Mouse (Mus musculus) stomach, postnatal 0 days (tissue): ENCODE data around the gene Aebp1. TPM values are rescaled to one million over a fixed set of nuclear protein-coding genes. Genes with fewer than 3 reads are reported as not detected.

Experiments used
- ATAC-seq: fragments of 200-750 bp; cut with Nextera tagmentation; 2 replicates; pipeline ENCODE4 v1.8.0; 2017; ENCODE audit not compliant: low FRiP score, low TSS enrichment
- DNase-seq: peaks from one replicate; pipeline ENCODE4 v3.0.0-alpha.2; 2016; ENCODE audit warnings: low spot score
- H3K27ac ChIP-seq: fragments of 300-500 bp; sonication (generic); replicated peaks from 2 replicates; pipeline ENCODE4 v1.5.1; 2014; ENCODE audit warnings: mild to moderate bottlenecking, control low read depth
- H3K27me3 ChIP-seq: fragments of 300-500 bp; sonication (generic); 2 replicates; pipeline ENCODE4 v1.6.1; 2014; ENCODE audit warnings: low read length; ENCODE audit not compliant: control insufficient read depth, insufficient read depth
- H3K36me3 ChIP-seq: fragments of 300-500 bp; sonication (generic); 2 replicates; pipeline ENCODE4 v1.6.1; 2014; ENCODE audit warnings: low read length, mixed read lengths; ENCODE audit not compliant: control insufficient read depth, insufficient read depth
- H3K4me1 ChIP-seq: fragments of 300-500 bp; sonication (generic); replicated peaks from 2 replicates; pipeline ENCODE4 v1.6.1; 2014; ENCODE audit warnings: antibody characterized with exemption; ENCODE audit not compliant: control insufficient read depth, insufficient read depth
- H3K4me2 ChIP-seq: fragments of 300-500 bp; sonication (generic); replicated peaks from 2 replicates; pipeline ENCODE4 v1.6.1; 2014; ENCODE audit warnings: low read depth, mild to moderate bottlenecking, control low read depth, moderate library complexity
- H3K4me3 ChIP-seq: fragments of 300-500 bp; sonication (generic); 2 replicates; pipeline ENCODE4 v1.5.1; 2014; ENCODE audit warnings: low read depth, low read length, control low read depth
- H3K9ac ChIP-seq: fragments of 300-500 bp; sonication (generic); 2 replicates; pipeline ENCODE4 v1.6.1; 2014; ENCODE audit warnings: mild to moderate bottlenecking, low read length, control low read depth, mixed read lengths
- H3K9me3 ChIP-seq: fragments of 300-500 bp; sonication (generic); 2 replicates; pipeline ENCODE4 v1.6.1; 2016; ENCODE audit warnings: low read length; ENCODE audit not compliant: control insufficient read depth
- CTCF ChIP-seq: IDR thresholded peaks from 2 replicates; pipeline ENCODE4 v1.5.1; 2016; ENCODE audit warnings: antibody characterized with exemption, low read depth, mild to moderate bottlenecking, moderate library complexity
- EP300 ChIP-seq: optimal IDR thresholded peaks from 2 replicates; pipeline ENCODE3; 2016; ENCODE audit warnings: antibody characterized with exemption
- WGBS: fragments of 180-500 bp; shearing (Covaris S2); extraction: QIAGEN DNeasy Blood & Tissue Kit; methylation state at CpG from one replicate; pipeline ENCODE4 v1.1.7; 2014; 5-methylcytosine and 5-hydroxymethylcytosine counted together
- polyA plus RNA-seq: library from polyadenylated mRNA; unstranded; fragments of >200 nt; fragmentation: Nextera tagmentation; extraction: Ambion mirVana; gene quantifications from 2 replicates; pipeline ENCODE4 v1.2.1, GENCODE M21; 2015

The Aebp1 gene
- polyA plus RNA-seq, 1 experiment from 2014 or later = 21.9 TPM

GRCm38 (mm10) chr11:5914940-5915339, 53.2 kb downstream of the Aebp1 start:
- no peaks in the 10 kb centered on the region for H3K36me3 ChIP-seq
- H3K4me2 ChIP-seq = no peak overlapping the region
- DNase-seq = no peak
- no peak overlapping the region for H3K27ac ChIP-seq
- ATAC-seq = no peak
- no peaks in the 10 kb centered on the region for H3K27me3 ChIP-seq
- TF ChIP-seq EP300 = no peak
- no peak for TF ChIP-seq CTCF
- no peaks in the 10 kb centered on the region; the same call in 1 of the 2 replicates for H3K4me1 ChIP-seq
- WGBS = 50% methylated on average over 5 of the region's 5 CpGs
- H3K9me3 ChIP-seq = no peaks in the 10 kb centered on the region
- H3K9ac ChIP-seq = no peak overlapping the region
- H3K4me3 ChIP-seq = no peak overlapping the region

GRCm38 (mm10) chr11:5915429-5916177, 53.9 kb downstream of the Aebp1 start:
- Histone ChIP-seq H3K4me1 (no peaks in the 10 kb centered on the region; the same call in 1 of the 2 replicates), H3K36me3 (no peaks in the 10 kb centered on the region), H3K4me3 (no peak overlapping the region), H3K4me2 (no peak overlapping the region), H3K27me3 (no peaks in the 10 kb centered on the region), H3K9ac (no peak overlapping the region), H3K9me3 (no peaks in the 10 kb centered on the region), H3K27ac (no peak overlapping the region)
- WGBS = 76% methylated on average over 5 of the region's 5 CpGs
- DNase-seq = no peak
- no peak for ATAC-seq
- no peak for TF ChIP-seq CTCF
- TF ChIP-seq EP300 = no peak

DNA sequence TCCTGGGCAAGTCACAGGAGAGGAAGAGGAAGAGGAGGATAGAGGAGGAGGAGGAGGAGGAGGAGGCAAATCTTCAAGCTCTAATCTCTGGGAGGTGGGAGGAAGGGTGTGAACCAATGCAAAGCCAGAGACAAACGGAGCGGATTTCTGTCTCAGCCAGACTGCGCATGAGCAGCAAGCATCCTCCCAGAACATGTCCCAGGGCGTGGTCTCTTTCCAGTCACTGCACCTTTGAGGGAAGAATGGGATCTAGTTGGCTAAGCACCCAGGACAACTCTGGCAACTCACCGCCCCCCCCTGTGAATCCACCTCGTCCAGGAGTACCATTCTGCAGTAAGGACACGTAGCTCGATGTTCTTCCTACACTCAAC, 54.4 kb downstream of the Aebp1 start:
- no peak for TF ChIP-seq CTCF
- no peak for TF ChIP-seq EP300
- H3K9me3 ChIP-seq = no peaks in the 10 kb centered on the region
- H3K4me2 ChIP-seq = no peak overlapping the region
- no peak overlapping the region for H3K4me3 ChIP-seq
- H3K9ac ChIP-seq = no peak overlapping the region
- no peaks in the 10 kb centered on the region for H3K27me3 ChIP-seq
- WGBS = 57% methylated on average over 8 of the region's 8 CpGs
- no peaks in the 10 kb centered on the region; the same call in 1 of the 2 replicates for H3K4me1 ChIP-seq
- no peak for DNase-seq
- no peaks in the 10 kb centered on the region for H3K36me3 ChIP-seq
- no peak for ATAC-seq
- no peak overlapping the region for H3K27ac ChIP-seq

DNA sequence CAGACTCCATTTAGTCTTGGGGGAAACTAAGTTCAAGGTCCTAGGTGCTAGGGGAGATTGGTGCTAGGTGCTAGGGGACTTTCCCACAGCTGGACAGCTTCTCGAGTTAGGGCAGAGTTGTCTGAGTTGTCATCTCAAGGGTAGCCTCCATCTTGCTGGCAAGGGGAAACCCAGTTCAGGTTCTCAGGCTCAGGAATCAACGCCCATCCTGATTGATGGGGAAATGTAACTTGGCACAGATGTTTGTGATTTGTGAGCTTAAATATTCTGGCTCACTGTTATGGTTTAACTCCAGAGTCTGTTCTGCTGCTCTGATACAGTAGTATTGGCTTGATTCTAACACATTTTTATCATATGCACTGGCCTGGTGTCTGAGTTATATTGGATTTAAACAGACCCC, 56.4 kb downstream of the Aebp1 start:
- H3K9ac ChIP-seq = no peak overlapping the region
- ATAC-seq (no peak), DNase-seq (no peak)
- no peak overlapping the region for H3K4me2 ChIP-seq
- WGBS = 68% methylated on average over 2 of the region's 2 CpGs
- no peak overlapping the region for H3K4me3 ChIP-seq
- no peaks in the 10 kb centered on the region for H3K27me3 ChIP-seq
- H3K36me3 ChIP-seq = no peaks in the 10 kb centered on the region
- no peak for TF ChIP-seq EP300
- TF ChIP-seq CTCF = no peak
- no peaks in the 10 kb centered on the region for H3K9me3 ChIP-seq
- no peak overlapping the region for H3K27ac ChIP-seq
- H3K4me1 ChIP-seq = no peaks in the 10 kb centered on the region; the same call in 1 of the 2 replicates

DNA sequence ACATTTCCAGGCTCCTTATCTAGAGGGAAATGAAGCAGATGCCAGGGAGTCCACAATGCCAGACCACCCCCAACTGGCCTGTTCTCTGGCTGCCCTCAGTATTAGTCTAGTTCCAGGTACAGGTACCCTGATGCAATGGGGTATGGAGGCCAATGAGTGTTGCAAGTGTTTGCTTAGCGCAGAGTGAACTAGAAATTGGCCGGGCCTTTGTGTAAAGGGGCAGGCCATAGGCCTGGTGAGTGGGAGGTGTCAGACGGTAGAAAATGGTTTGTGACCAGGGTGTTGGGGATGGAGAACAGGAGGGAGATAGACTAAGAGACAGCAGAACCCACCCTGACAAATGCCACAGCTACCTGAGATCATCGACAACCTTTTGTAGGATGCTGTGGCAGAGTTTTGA, 57.9 kb downstream of the Aebp1 start:
- TF ChIP-seq EP300 (no peak), CTCF (no peak)
- Histone ChIP-seq H3K27me3 (no peaks in the 10 kb centered on the region), H3K4me1 (no peaks in the 10 kb centered on the region; the same call in 1 of the 2 replicates), H3K27ac (no peak overlapping the region), H3K9me3 (no peaks in the 10 kb centered on the region), H3K36me3 (no peaks in the 10 kb centered on the region), H3K4me2 (no peak overlapping the region), H3K9ac (no peak overlapping the region), H3K4me3 (no peak overlapping the region)
- 85% methylated on average over 4 of the region's 4 CpGs for WGBS
- ATAC-seq (0 out of 2 replicates have a peak, but pooled peaks have one; percentile 44), DNase-seq (no peak)

- no peak overlapping the region for H3K9ac ChIP-seq
- H3K27ac ChIP-seq = no peak overlapping the region
- H3K4me1 ChIP-seq = no peaks in the 10 kb centered on the region; the same call in 1 of the 2 replicates
- ATAC-seq (peak; percentile 78), DNase-seq (peak; percentile 75)
- no peaks in the 10 kb centered on the region for H3K27me3 ChIP-seq
- no peak overlapping the region for H3K4me3 ChIP-seq
- 30% methylated on average over 16 of the region's 17 CpGs for WGBS
- H3K36me3 ChIP-seq = no peaks in the 10 kb centered on the region
- TF ChIP-seq CTCF (no peak), EP300 (no peak)
- no peaks in the 10 kb centered on the region for H3K9me3 ChIP-seq
- no peak overlapping the region for H3K4me2 ChIP-seq
These were observed 58.7 kb downstream of the Aebp1 start for GRCm38 (mm10) chr11:5920323-5920960.

Other genes with a start within 250 kb of the Aebp1 start
- 219 and 225 TPM in 2 replicates for gene Mrps24, start 146.3 kb upstream of the Aebp1 start, polyA plus RNA-seq
- 14.1 and 15.4 TPM in 2 replicates for gene Urgcp, start 99.6 kb upstream of the Aebp1 start, polyA plus RNA-seq
- gene Dbnl, start 73.5 kb upstream of the Aebp1 start, polyA plus RNA-seq = 99.8 and 104 TPM in 2 replicates
- gene Pgam2, start 58.2 kb upstream of the Aebp1 start, polyA plus RNA-seq = 2.8 and 3.9 TPM in 2 replicates
- 5.7 and 6.3 TPM in 2 replicates for gene Polm, start 23.9 kb upstream of the Aebp1 start, polyA plus RNA-seq
- 49.3 and 51.1 TPM in 2 replicates for gene Pold2, start 16.3 kb downstream of the Aebp1 start, polyA plus RNA-seq
- gene Myl7, start 36.8 kb downstream of the Aebp1 start, polyA plus RNA-seq = 147 and 150 TPM in 2 replicates
- 1.9 and 2.0 TPM in 2 replicates for gene Gck, start 88.1 kb downstream of the Aebp1 start, polyA plus RNA-seq
- gene Ykt6, start 93.7 kb downstream of the Aebp1 start, polyA plus RNA-seq = 47.0 and 47.7 TPM in 2 replicates
- 4.0 and 4.2 TPM in 2 replicates for gene Camk2b, start 204.4 kb downstream of the Aebp1 start, polyA plus RNA-seq